Mouse (Mus musculus): Measurements from ENCODE around the gene Tjp2. TPM values are rescaled to one million over a fixed set of nuclear protein-coding genes. Genes with fewer than 3 reads are reported as not detected.
"Not testable (repeated sequence)": the region's sequence is repeated elsewhere in the genome, so short reads cannot be mapped to it uniquely, and the experiment has no call there.

The Tjp2 gene
- total and polyA plus RNA-seq, 2 experiments: 5.8 to 6.5 TPM

GRCm38 (mm10) chr19:24098691-24099090, 126.1 kb downstream of the Tjp2 start:
- Histone ChIP-seq H3K27ac (replicated peaks; ENCODE audit: insufficient read depth, low read depth, low read length) (no peak overlapping the region), H3K4me1 (ENCODE audit: control insufficient read depth, insufficient read depth, low read length) (no peaks in the 10 kb centered on the region), H3K9ac (ENCODE audit: low read depth, low read length) (no peak overlapping the region), H3K4me3 (ENCODE audit: insufficient read depth, low read depth, low read length) (no peak overlapping the region), H3K36me3 (ENCODE audit: control insufficient read depth, insufficient read depth, low read length) (peaks cover 31% of the 10 kb centered on the region), H3K79me2 (ENCODE audit: control insufficient read depth, insufficient read depth, low read length) (no peaks in the 10 kb centered on the region), H3K27me3 (ENCODE audit: control insufficient read depth, insufficient read depth, low read length) (no peaks in the 10 kb centered on the region)
- DNase-seq (ENCODE audit: extremely low read depth, low read depth, low spot score): no peak
- WGBS: 94% methylated on average over 10 of the region's 10 CpGs
- TF ChIP-seq CTCF (IDR thresholded peaks at IDR 0.05; ENCODE audit: low read depth, low read length): no peak
- TF ChIP-seq POLR2A (IDR thresholded peaks at IDR 0.05; ENCODE audit: extremely low read depth, insufficient read depth, low read length): no peak

- H3K79me2 ChIP-seq (ENCODE audit: control insufficient read depth, insufficient read depth, low read length): no peaks in the 10 kb centered on the region
- TF ChIP-seq POLR2A (IDR thresholded peaks at IDR 0.05; ENCODE audit: extremely low read depth, insufficient read depth, low read length) (no peak), CTCF (IDR thresholded peaks at IDR 0.05; ENCODE audit: low read depth, low read length) (no peak)
- WGBS: 93% methylated on average over 16 of the region's 16 CpGs
- no peak overlapping the region for H3K9ac ChIP-seq (ENCODE audit: low read depth, low read length)
- H3K36me3 ChIP-seq (ENCODE audit: control insufficient read depth, insufficient read depth, low read length): peaks cover 31% of the 10 kb centered on the region
- H3K27me3 ChIP-seq (ENCODE audit: control insufficient read depth, insufficient read depth, low read length): no peaks in the 10 kb centered on the region
- H3K27ac ChIP-seq (replicated peaks; ENCODE audit: insufficient read depth, low read depth, low read length): no peak overlapping the region
- H3K4me1 ChIP-seq (ENCODE audit: control insufficient read depth, insufficient read depth, low read length): no peaks in the 10 kb centered on the region
- no peak for DNase-seq (ENCODE audit: extremely low read depth, low read depth, low spot score)
- no peak overlapping the region for H3K4me3 ChIP-seq (ENCODE audit: insufficient read depth, low read depth, low read length)
Observed at GRCm38 (mm10) chr19:24097666-24098455, 127.0 kb downstream of the Tjp2 start.

GRCm38 (mm10) chr19:24092060-24092459, 132.8 kb downstream of the Tjp2 start:
- H3K27ac ChIP-seq (replicated peaks; ENCODE audit: insufficient read depth, low read depth, low read length); H3K79me2 ChIP-seq (ENCODE audit: control insufficient read depth, insufficient read depth, low read length); DNase-seq (ENCODE audit: extremely low read depth, low read depth, low spot score); H3K27me3 ChIP-seq (ENCODE audit: control insufficient read depth, insufficient read depth, low read length); H3K4me1 ChIP-seq (ENCODE audit: control insufficient read depth, insufficient read depth, low read length); H3K9ac ChIP-seq (ENCODE audit: low read depth, low read length); H3K4me3 ChIP-seq (ENCODE audit: insufficient read depth, low read depth, low read length): not testable (repeated sequence)
- H3K36me3 ChIP-seq (ENCODE audit: control insufficient read depth, insufficient read depth, low read length): peaks cover 15% of the 10 kb centered on the region
- 76% methylated on average over 8 of the region's 8 CpGs for WGBS

- Histone ChIP-seq H3K9ac (ENCODE audit: low read depth, low read length) (no peak overlapping the region), H3K4me1 (ENCODE audit: control insufficient read depth, insufficient read depth, low read length) (no peaks in the 10 kb centered on the region), H3K79me2 (ENCODE audit: control insufficient read depth, insufficient read depth, low read length) (no peaks in the 10 kb centered on the region), H3K27me3 (ENCODE audit: control insufficient read depth, insufficient read depth, low read length) (0 out of 2 replicates have a peak, but pooled peaks cover 2% of the 10 kb centered on the region), H3K27ac (replicated peaks; ENCODE audit: insufficient read depth, low read depth, low read length) (no peak overlapping the region), H3K36me3 (ENCODE audit: control insufficient read depth, insufficient read depth, low read length) (peaks cover 11% of the 10 kb centered on the region), H3K4me3 (ENCODE audit: insufficient read depth, low read depth, low read length) (no peak overlapping the region)
- WGBS: 46% methylated on average over 2 of the region's 2 CpGs
- DNase-seq (ENCODE audit: extremely low read depth, low read depth, low spot score): peak; percentile 67
- TF ChIP-seq POLR2A (IDR thresholded peaks at IDR 0.05; ENCODE audit: extremely low read depth, insufficient read depth, low read length): no peak
- TF ChIP-seq CTCF (IDR thresholded peaks at IDR 0.05; ENCODE audit: low read depth, low read length): no peak
Observed at GRCm38 (mm10) chr19:24090366-24090765, 134.5 kb downstream of the Tjp2 start.

GRCm38 (mm10) chr19:24085306-24085705, 139.5 kb downstream of the Tjp2 start:
- H3K9ac ChIP-seq (ENCODE audit: low read depth, low read length): no peak overlapping the region
- H3K36me3 ChIP-seq (ENCODE audit: control insufficient read depth, insufficient read depth, low read length): no peaks in the 10 kb centered on the region
- WGBS: 89% methylated on average over 2 of the region's 2 CpGs
- DNase-seq (ENCODE audit: extremely low read depth, low read depth, low spot score): no peak
- H3K27me3 ChIP-seq (ENCODE audit: control insufficient read depth, insufficient read depth, low read length): 0 out of 2 replicates have a peak, but pooled peaks cover 2% of the 10 kb centered on the region
- H3K79me2 ChIP-seq (ENCODE audit: control insufficient read depth, insufficient read depth, low read length): no peaks in the 10 kb centered on the region
- H3K4me1 ChIP-seq (ENCODE audit: control insufficient read depth, insufficient read depth, low read length): no peaks in the 10 kb centered on the region
- no peak overlapping the region for H3K27ac ChIP-seq (replicated peaks; ENCODE audit: insufficient read depth, low read depth, low read length)
- no peak overlapping the region for H3K4me3 ChIP-seq (ENCODE audit: insufficient read depth, low read depth, low read length)
- TF ChIP-seq CTCF (IDR thresholded peaks at IDR 0.05; ENCODE audit: low read depth, low read length): no peak

GRCm38 (mm10) chr19:24080417-24081080, 144.3 kb downstream of the Tjp2 start:
- Histone ChIP-seq H3K4me3 (ENCODE audit: insufficient read depth, low read depth, low read length) (no peak overlapping the region), H3K36me3 (ENCODE audit: control insufficient read depth, insufficient read depth, low read length) (no peaks in the 10 kb centered on the region), H3K27me3 (ENCODE audit: control insufficient read depth, insufficient read depth, low read length) (no peaks in the 10 kb centered on the region), H3K9ac (ENCODE audit: low read depth, low read length) (no peak overlapping the region; the same call in 1 of the 2 replicates), H3K79me2 (ENCODE audit: control insufficient read depth, insufficient read depth, low read length) (no peaks in the 10 kb centered on the region), H3K4me1 (ENCODE audit: control insufficient read depth, insufficient read depth, low read length) (no peaks in the 10 kb centered on the region), H3K27ac (replicated peaks; ENCODE audit: insufficient read depth, low read depth, low read length) (no peak overlapping the region)
- TF ChIP-seq CTCF (IDR thresholded peaks at IDR 0.05; ENCODE audit: low read depth, low read length): no peak
- TF ChIP-seq POLR2A (IDR thresholded peaks at IDR 0.05; ENCODE audit: extremely low read depth, insufficient read depth, low read length): no peak
- 64% methylated on average over 8 of the region's 8 CpGs for WGBS
- no peak for DNase-seq (ENCODE audit: extremely low read depth, low read depth, low spot score)

Data from liver, adult 2 months (tissue).